Mouse (Mus musculus): ENCODE measurements around the gene 2410004B18Rik.

GRCm38 (mm10) chr3:145923874-145924577, 13.8 kb upstream of the 2410004B18Rik start:
- TF ChIP-seq CTCF (IDR thresholded peaks at IDR 0.05; ENCODE audit: insufficient read depth, low read depth, low read length) (no peak), POLR2A (IDR thresholded peaks at IDR 0.05; ENCODE audit: insufficient read depth, low read depth, low read length) (peak; percentile 72)
